In the genomic region with DNA sequence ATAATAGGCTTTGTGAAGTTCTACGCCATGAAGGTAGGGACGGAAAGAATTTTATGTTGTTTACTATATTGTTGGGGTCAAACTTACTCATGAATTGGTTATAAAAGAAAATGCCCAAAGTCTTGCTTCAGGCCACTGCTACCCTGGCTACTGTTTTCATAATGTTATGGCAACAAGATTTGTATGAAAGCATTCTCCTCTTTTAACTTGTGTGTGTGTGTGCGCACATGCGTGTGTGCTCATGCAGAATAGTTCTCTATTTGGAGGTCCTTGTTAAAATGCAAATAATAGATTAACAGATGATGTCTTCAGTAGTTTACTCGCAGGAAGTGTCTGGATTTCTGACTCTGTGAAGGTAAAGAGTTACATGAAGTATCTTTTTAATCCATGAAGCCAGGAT, we compare ENCODE assay signal across 11 mouse cellular contexts. TPM values are rescaled to one million over a fixed set of nuclear protein-coding genes. Genes with fewer than 3 reads are reported as not detected.
A peak's percentile ranks its signal among the peaks of the same experiment; 100 is the strongest.
DNase-seq lines count a peak whose midpoint lies in the region; ATAC-seq and TF ChIP-seq lines count a peak whose summit lies in the region.
"Had no signal": no experiment of that assay in that cellular context is flagged by ENCODE, and none has a peak within 500 bp of the region (broad histone marks: within the 10 kb centered on the region; RNA-seq: fewer than 3 reads in every experiment).

No protein-coding gene starts in this region.

- H3K4me1 ChIP-seq in heart, embryonic 16.5 days (ENCODE audit: control insufficient read depth, insufficient read depth, low read length): peaks cover 56% of the 10 kb centered on the region
- peaks cover 26% of the 10 kb centered on the region for H3K4me1 ChIP-seq in hindbrain, embryonic 14.5 days (replicated peaks; ENCODE audit: control insufficient read depth, insufficient read depth, low read length)
- H3K4me1 ChIP-seq in liver, postnatal 0 days (ENCODE audit: insufficient read depth): peaks cover 39% of the 10 kb centered on the region

- no peak for TF ChIP-seq EP300 in liver, postnatal 0 days (IDR thresholded peaks at IDR 0.05; ENCODE audit: low read depth)

- H3K9ac ChIP-seq in heart, embryonic 16.5 days (ENCODE audit: low read length): peak overlapping the region; percentile 97
- no peak overlapping the region for H3K9ac ChIP-seq in hindbrain, embryonic 14.5 days
- H3K9ac ChIP-seq in liver, postnatal 0 days (replicated peaks): peak overlapping the region; percentile 99

- H3K4me3 ChIP-seq in heart, embryonic 16.5 days (ENCODE audit: low read length): peak overlapping the region; percentile 97
- no peak overlapping the region for H3K4me3 ChIP-seq in hindbrain, embryonic 14.5 days (replicated peaks; ENCODE audit: low read length)
- peak overlapping the region; percentile 80 for H3K4me3 ChIP-seq in liver, postnatal 0 days (ENCODE audit: low read depth, low read length)

- DNase-seq in heart, postnatal 36 days: no peak
- DNase-seq in MEL-GATA-1-ER (ENCODE audit: extremely low read depth, low read depth): peak; percentile 38
- DNase-seq in hindbrain, embryonic 14.5 days (ENCODE audit: low spot score): no peak
- DNase-seq in liver, postnatal 0 days: no peak
- no peak for DNase-seq in right cerebral cortex, adult 18-20 months
- DNase-seq in frontal cortex, postnatal 25 days (ENCODE audit: low spot score in 2 of 2): no peak
- DNase-seq in layer of hippocampus, adult 11-12 months (ENCODE audit: low spot score): no peak
- DNase-seq: embryo, embryonic 11 days; left cerebral cortex, postnatal 4 days; thymus, adult 18-20 months had no signal

- no peak for TF ChIP-seq CTCF in liver, postnatal 0 days (IDR thresholded peaks at IDR 0.05; ENCODE audit: low read depth)

- no peaks in the 10 kb centered on the region for H3K9me3 ChIP-seq in heart, embryonic 16.5 days (replicated peaks; ENCODE audit: control insufficient read depth, low read length)
- H3K9me3 ChIP-seq in hindbrain, embryonic 14.5 days (ENCODE audit: control insufficient read depth, low read length): no peaks in the 10 kb centered on the region
- H3K9me3 ChIP-seq in liver, postnatal 0 days (ENCODE audit: low read length): no peaks in the 10 kb centered on the region

- no peak for ATAC-seq in heart, embryonic 16.5 days (replicated peaks; ENCODE audit: extremely low read depth, insufficient read depth, low FRiP score)
- no peak for ATAC-seq in hindbrain, embryonic 14.5 days (ENCODE audit: low FRiP score)
- ATAC-seq in liver, postnatal 0 days: no peak

- 68% methylated on average over 5 of the region's 5 CpGs for WGBS in heart, embryonic 16.5 days
- 79% methylated on average over 5 of the region's 5 CpGs for WGBS in hindbrain, embryonic 14.5 days
- WGBS in liver, postnatal 0 days (ENCODE audit: insufficient replicate concordance): 43% methylated on average over 5 of the region's 5 CpGs

- peak overlapping the region; percentile 71 for H3K4me2 ChIP-seq in heart, embryonic 16.5 days (ENCODE audit: low read depth, low read length)
- H3K4me2 ChIP-seq in hindbrain, embryonic 14.5 days (replicated peaks): peak overlapping the region; percentile 61
- H3K4me2 ChIP-seq in liver, postnatal 0 days (ENCODE audit: low read depth, low read length): peak overlapping the region; percentile 82

- H3K27ac ChIP-seq in heart, embryonic 16.5 days (ENCODE audit: low read length): peak overlapping the region; percentile 98
- H3K27ac ChIP-seq in hindbrain, embryonic 14.5 days: no peak overlapping the region
- peak overlapping the region; percentile 99 for H3K27ac ChIP-seq in liver, postnatal 0 days (ENCODE audit: low read depth)

- intact Hi-C loops in heart, postnatal 36 days (cut with DNase I): no loop called here

- no peaks in the 10 kb centered on the region for H3K27me3 ChIP-seq in heart, embryonic 16.5 days (ENCODE audit: control insufficient read depth, insufficient read depth, low read length)
- H3K27me3 ChIP-seq in hindbrain, embryonic 14.5 days (ENCODE audit: control insufficient read depth, insufficient read depth, low read length): no peaks in the 10 kb centered on the region
- H3K27me3 ChIP-seq in liver, postnatal 0 days (ENCODE audit: insufficient read depth, low read length): no peaks in the 10 kb centered on the region

- H3K36me3 ChIP-seq in heart, embryonic 16.5 days (ENCODE audit: control insufficient read depth, insufficient read depth): no peaks in the 10 kb centered on the region
- H3K36me3 ChIP-seq in hindbrain, embryonic 14.5 days (replicated peaks; ENCODE audit: control insufficient read depth, insufficient read depth): no peaks in the 10 kb centered on the region
- 0 out of 2 replicates have a peak, but pooled peaks cover 4% of the 10 kb centered on the region for H3K36me3 ChIP-seq in liver, postnatal 0 days (replicated peaks; ENCODE audit: insufficient read depth, low read length)

RNA-seq across cellular contexts. Expression of a gene that starts 2.6 kb away (rescaled TPM):
- 41.5 and 45.8 TPM in 2 replicates for polyA plus RNA-seq in heart, embryonic 16.5 days (2015; fragmentation: Nextera tagmentation; extraction: Ambion mirVana)
- 10 to 100 TPM; 67.0 to 76.8 TPM for total RNA-seq in heart, postnatal 36 days (2021)
- polyA plus RNA-seq in hindbrain, embryonic 14.5 days (2014; fragmentation: Nextera tagmentation; extraction: Ambion mirVana): 37.8 and 38.4 TPM in 2 replicates
- 57.6 and 59.0 TPM in 2 replicates for polyA plus RNA-seq in liver, postnatal 0 days (2015; fragmentation: Nextera tagmentation; extraction: Ambion mirVana)
